Mouse (Mus musculus) cortical plate, adult 2 months (tissue): ENCODE measurements around the gene Tmem150c.

ENCODE experiments used
- CTCF ChIP-seq: fragments of 200-500 bp; IDR thresholded peaks from 2 replicates; pipeline ENCODE4 v1.5.1; 2011; ENCODE audit warnings: mild to moderate bottlenecking, control low read depth, low read length; ENCODE audit not compliant: insufficient read depth; ENCODE audit errors: extremely low read depth
- POLR2A ChIP-seq: fragments of 200-500 bp; IDR thresholded peaks from 2 replicates; pipeline ENCODE4 v1.6.1; 2011; ENCODE audit warnings: mild to moderate bottlenecking, low read length, control low read depth; ENCODE audit not compliant: insufficient read depth; ENCODE audit errors: extremely low read depth

DNA sequence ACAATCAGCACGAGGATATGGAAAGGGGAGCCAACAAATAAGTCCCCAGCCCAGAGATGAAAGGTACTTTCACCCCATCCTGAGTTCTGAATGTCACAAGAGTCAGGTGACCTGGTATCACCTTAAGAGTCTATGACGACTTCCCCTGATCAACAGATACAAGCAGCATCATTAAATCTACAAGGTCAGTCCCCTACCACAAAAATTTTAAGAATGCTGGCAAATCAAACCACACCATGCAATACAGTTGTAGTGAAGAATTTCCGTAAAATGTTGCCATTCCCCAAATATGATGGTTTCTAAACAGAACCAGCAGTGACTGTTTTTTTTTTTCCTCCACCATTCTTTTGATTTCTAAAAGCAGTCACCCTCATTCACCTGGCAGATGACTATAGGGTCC lies 49.0 kb downstream of the Tmem150c start:
- TF ChIP-seq CTCF (no peak), POLR2A (no peak)
